Mouse (Mus musculus) forebrain, embryonic 12.5 days (tissue): ENCODE results near the gene Fbxw11. TPM values are rescaled to one million over a fixed set of nuclear protein-coding genes. Genes with fewer than 3 reads are reported as not detected.

ENCODE experiments used
- ATAC-seq: fragments of 200-750 bp; cut with Nextera tagmentation; 2 replicates; pipeline ENCODE4 v1.8.0; 2017; ENCODE audit warnings: moderate TSS enrichment; ENCODE audit not compliant: low FRiP score
- H3K27ac ChIP-seq: fragments of 300-500 bp; sonication (generic); 2 replicates; pipeline ENCODE4 v1.5.1; 2016; ENCODE audit warnings: mild to moderate bottlenecking
- H3K27me3 ChIP-seq: fragments of 300-500 bp; sonication (generic); 2 replicates; pipeline ENCODE4 v1.6.1; 2016; ENCODE audit warnings: mild to moderate bottlenecking
- H3K36me3 ChIP-seq: fragments of 300-500 bp; sonication (generic); replicated peaks from 2 replicates; pipeline ENCODE4 v1.6.1; 2016; ENCODE audit warnings: mild to moderate bottlenecking
- H3K4me1 ChIP-seq: fragments of 300-500 bp; sonication (generic); 2 replicates; pipeline ENCODE4 v1.6.1; 2016
- H3K4me2 ChIP-seq: fragments of 300-500 bp; sonication (generic); 2 replicates; pipeline ENCODE4 v1.6.1; 2016; ENCODE audit warnings: mild to moderate bottlenecking, moderate library complexity
- H3K4me3 ChIP-seq: fragments of 300-500 bp; sonication (generic); replicated peaks from 2 replicates; pipeline ENCODE4 v1.5.1; 2016; ENCODE audit warnings: mild to moderate bottlenecking
- H3K9ac ChIP-seq: fragments of 300-500 bp; sonication (generic); 2 replicates; pipeline ENCODE4 v1.6.1; 2016; ENCODE audit warnings: mild to moderate bottlenecking
- H3K9me3 ChIP-seq: fragments of 300-500 bp; sonication (generic); 2 replicates; pipeline ENCODE4 v1.6.1; 2016
- WGBS: fragments of 180-500 bp; shearing (Covaris S2); methylation state at CpG from one replicate; pipeline ENCODE4 v1.1.7; 2016; 5-methylcytosine and 5-hydroxymethylcytosine counted together
- polyA plus RNA-seq: library from polyadenylated mRNA; unstranded; fragments of >200 nt; fragmentation: Nextera tagmentation; extraction: Ambion mirVana; gene quantifications from 2 replicates; pipeline ENCODE4 v1.2.1, GENCODE M21; 2016

The Fbxw11 gene
- polyA plus RNA-seq, 1 experiment from 2014 or later = 111 TPM

- no peak for ATAC-seq
- 79% methylated on average over 7 of the region's 7 CpGs for WGBS
Measured at GRCm38 (mm10) chr11:32751863-32752594, 109.5 kb downstream of the Fbxw11 start.

DNA sequence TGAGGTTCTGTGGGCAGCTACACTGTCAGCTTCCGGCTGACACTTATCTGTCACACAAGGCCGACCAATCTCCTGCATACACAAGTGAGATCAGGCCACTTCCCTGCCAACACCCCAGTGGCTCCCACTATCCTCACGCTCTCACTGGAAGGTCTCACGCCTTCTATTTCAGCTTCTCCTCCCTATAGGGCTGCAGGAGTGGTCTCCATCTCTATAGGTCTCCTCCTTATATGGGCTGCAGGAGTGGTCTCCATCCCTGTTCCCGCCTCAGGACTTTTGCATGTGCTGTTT, 110.0 kb downstream of the Fbxw11 start:
- ATAC-seq = no peak
- H3K9ac ChIP-seq = no peak overlapping the region
- 77% methylated on average over 5 of the region's 5 CpGs for WGBS

More at GRCm38 (mm10) chr11:32751863-32752594, 109.5 kb downstream of the Fbxw11 start:
- peaks cover 4% of the 10 kb centered on the region for H3K36me3 ChIP-seq
- H3K27ac ChIP-seq = no peak overlapping the region
- H3K9ac ChIP-seq = no peak overlapping the region
- H3K4me2 ChIP-seq = no peak overlapping the region
- no peaks in the 10 kb centered on the region for H3K27me3 ChIP-seq
- H3K4me3 ChIP-seq = no peak overlapping the region
- H3K4me1 ChIP-seq = no peaks in the 10 kb centered on the region
- no peaks in the 10 kb centered on the region for H3K9me3 ChIP-seq

GRCm38 (mm10) chr11:32753358-32753757, 110.8 kb downstream of the Fbxw11 start:
- Histone ChIP-seq H3K27ac (no peak overlapping the region), H3K36me3 (no peaks in the 10 kb centered on the region), H3K27me3 (no peaks in the 10 kb centered on the region), H3K4me1 (no peaks in the 10 kb centered on the region), H3K4me2 (no peak overlapping the region), H3K9me3 (no peaks in the 10 kb centered on the region), H3K9ac (no peak overlapping the region), H3K4me3 (no peak overlapping the region)
- WGBS = 86% methylated on average over 2 of the region's 2 CpGs
- no peak for ATAC-seq

More for the DNA sequence above, 110.0 kb downstream of the Fbxw11 start:
- Histone ChIP-seq H3K9me3 (no peaks in the 10 kb centered on the region), H3K4me1 (no peaks in the 10 kb centered on the region), H3K4me3 (no peak overlapping the region), H3K4me2 (no peak overlapping the region), H3K36me3 (no peaks in the 10 kb centered on the region; the same call in 1 of the 2 replicates), H3K27me3 (no peaks in the 10 kb centered on the region), H3K27ac (no peak overlapping the region)

GRCm38 (mm10) chr11:32762773-32763172, 120.2 kb downstream of the Fbxw11 start:
- WGBS = 80% methylated on average over 3 of the region's 3 CpGs

DNA sequence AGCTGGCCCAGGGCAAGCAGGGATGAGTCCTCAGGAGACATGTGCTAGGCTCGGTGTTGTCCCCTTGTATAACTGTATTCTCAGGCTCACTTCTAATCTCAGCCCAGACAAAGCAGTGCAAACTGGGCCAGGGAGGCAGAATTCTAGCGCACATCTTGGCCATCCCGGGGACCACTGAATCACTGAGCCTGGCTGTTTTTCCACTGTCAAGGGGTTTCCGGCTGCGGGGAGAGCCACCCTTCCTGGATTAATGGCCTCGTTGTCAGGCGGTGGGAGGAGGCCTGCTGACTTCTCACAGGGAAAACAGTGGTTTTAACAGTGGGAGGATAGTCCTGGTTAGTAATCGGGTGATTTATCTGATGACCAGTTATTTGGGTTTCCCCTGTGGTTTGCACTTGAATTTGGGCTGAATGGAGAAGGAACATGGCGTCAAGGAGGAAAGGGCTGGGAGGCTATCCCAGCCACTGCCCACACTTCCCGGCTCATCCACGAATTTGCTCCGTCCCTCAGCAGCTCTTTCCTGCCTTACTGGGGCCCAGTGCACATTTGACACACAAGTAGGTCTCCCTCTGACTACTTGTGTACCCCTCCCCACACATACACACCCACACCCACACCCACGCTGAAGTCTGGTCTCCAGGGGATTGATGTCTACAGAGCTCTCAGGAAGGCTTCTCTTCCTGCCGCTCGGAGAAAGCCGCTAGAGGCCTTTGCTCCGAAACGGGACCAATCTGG, 125.1 kb downstream of the Fbxw11 start:
- H3K27ac ChIP-seq = no peak overlapping the region
- WGBS = 88% methylated on average over 18 of the region's 18 CpGs
- H3K27me3 ChIP-seq = no peaks in the 10 kb centered on the region; the same call in 1 of the 2 replicates
- H3K4me2 ChIP-seq = no peak overlapping the region
- no peaks in the 10 kb centered on the region for H3K4me1 ChIP-seq
- ATAC-seq = no peak
- H3K36me3 ChIP-seq = no peaks in the 10 kb centered on the region
- no peak overlapping the region for H3K9ac ChIP-seq
- no peaks in the 10 kb centered on the region for H3K9me3 ChIP-seq
- no peak overlapping the region for H3K4me3 ChIP-seq

More at GRCm38 (mm10) chr11:32762773-32763172, 120.2 kb downstream of the Fbxw11 start:
- no peak overlapping the region for H3K4me2 ChIP-seq
- H3K9me3 ChIP-seq = no peaks in the 10 kb centered on the region
- H3K9ac ChIP-seq = no peak overlapping the region
- H3K4me3 ChIP-seq = no peak overlapping the region
- H3K27ac ChIP-seq = no peak overlapping the region
- no peaks in the 10 kb centered on the region for H3K4me1 ChIP-seq
- no peaks in the 10 kb centered on the region for H3K27me3 ChIP-seq
- no peaks in the 10 kb centered on the region for H3K36me3 ChIP-seq
- ATAC-seq = no peak

DNA sequence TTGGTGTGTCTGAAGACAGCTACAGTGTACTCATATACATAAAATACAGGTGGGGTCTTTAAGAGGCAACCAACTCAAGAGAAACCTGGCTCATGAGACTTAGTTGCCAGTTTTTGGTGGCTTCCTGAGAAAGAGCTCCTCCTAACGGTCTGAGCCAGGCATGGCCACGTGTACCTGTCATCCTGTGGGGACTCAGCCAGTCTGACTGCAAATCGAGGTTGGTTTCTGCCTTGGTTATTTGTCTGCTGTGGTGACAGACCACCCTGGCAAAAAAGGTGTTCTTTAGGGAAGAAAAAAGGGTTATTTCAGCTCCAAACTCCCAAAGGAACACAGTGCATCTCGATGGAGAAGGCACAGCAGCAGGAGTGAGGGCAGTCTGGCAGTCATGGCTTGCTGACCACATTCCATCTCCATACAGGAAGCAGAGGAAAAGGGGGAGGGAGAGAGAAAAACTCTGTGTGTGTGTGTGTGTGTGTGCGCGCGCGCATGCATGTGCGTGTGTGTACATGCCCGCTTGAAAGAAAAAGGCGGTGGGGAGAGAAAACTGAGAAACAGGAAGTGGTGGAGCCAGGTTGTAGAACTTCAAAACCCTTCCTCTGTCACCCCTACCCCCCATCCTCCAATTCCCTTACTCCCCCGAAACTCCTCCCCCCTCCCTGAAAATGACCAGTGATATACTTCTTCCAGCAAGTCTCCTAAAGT, 126.3 kb downstream of the Fbxw11 start:
- ATAC-seq = no peak
- Histone ChIP-seq H3K27ac (no peak overlapping the region), H3K9ac (no peak overlapping the region), H3K36me3 (no peaks in the 10 kb centered on the region), H3K4me2 (no peak overlapping the region), H3K4me1 (no peaks in the 10 kb centered on the region), H3K9me3 (no peaks in the 10 kb centered on the region), H3K4me3 (no peak overlapping the region), H3K27me3 (no peaks in the 10 kb centered on the region; the same call in 1 of the 2 replicates)
- 86% methylated on average over 12 of the region's 12 CpGs for WGBS

GRCm38 (mm10) chr11:32780747-32781536, 138.4 kb downstream of the Fbxw11 start:
- Histone ChIP-seq H3K27me3 (no peaks in the 10 kb centered on the region), H3K9ac (no peak overlapping the region), H3K4me2 (no peak overlapping the region; the same call in 1 of the 2 replicates), H3K4me1 (peaks cover 11% of the 10 kb centered on the region), H3K9me3 (peaks cover 5% of the 10 kb centered on the region; the same call in 1 of the 2 replicates), H3K4me3 (no peak overlapping the region), H3K36me3 (no peaks in the 10 kb centered on the region), H3K27ac (no peak overlapping the region)
- peak; percentile 36; the same call in 1 of the 2 replicates for ATAC-seq
- WGBS = 61% methylated on average over 11 of the region's 11 CpGs

- Histone ChIP-seq H3K9ac (no peak overlapping the region), H3K4me3 (no peak overlapping the region), H3K9me3 (no peaks in the 10 kb centered on the region), H3K4me2 (no peak overlapping the region), H3K27ac (no peak overlapping the region), H3K4me1 (peaks cover 11% of the 10 kb centered on the region), H3K27me3 (no peaks in the 10 kb centered on the region), H3K36me3 (no peaks in the 10 kb centered on the region)
- no peak for ATAC-seq
- 63% methylated on average over 2 of the region's 2 CpGs for WGBS
Measured at GRCm38 (mm10) chr11:32781633-32782404, 139.3 kb downstream of the Fbxw11 start.

DNA sequence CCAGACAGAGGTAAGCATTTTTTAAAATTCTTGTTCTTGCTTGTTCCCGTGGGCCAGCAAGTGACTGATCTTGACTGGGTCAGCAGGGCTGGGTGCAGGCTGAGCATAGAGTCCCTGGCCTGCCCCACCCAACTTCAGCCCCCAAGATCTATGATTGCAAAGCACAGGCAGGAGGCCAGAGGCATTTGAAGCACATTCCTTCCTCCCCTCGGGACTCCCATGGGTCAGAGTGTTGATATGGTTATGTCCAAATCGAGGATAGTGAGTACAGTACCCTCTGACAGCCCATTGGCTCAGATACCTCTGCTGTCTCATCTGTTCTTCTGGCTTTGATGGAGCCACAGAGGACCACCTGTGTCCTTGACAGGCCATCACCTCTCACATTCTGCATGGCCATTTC, 140.2 kb downstream of the Fbxw11 start:
- Histone ChIP-seq H3K9ac (no peak overlapping the region), H3K4me3 (no peak overlapping the region), H3K27ac (no peak overlapping the region), H3K27me3 (no peaks in the 10 kb centered on the region), H3K4me1 (peaks cover 11% of the 10 kb centered on the region), H3K36me3 (no peaks in the 10 kb centered on the region), H3K4me2 (no peak overlapping the region), H3K9me3 (no peaks in the 10 kb centered on the region)
- 83% methylated on average over 3 of the region's 3 CpGs for WGBS
- no peak for ATAC-seq

DNA sequence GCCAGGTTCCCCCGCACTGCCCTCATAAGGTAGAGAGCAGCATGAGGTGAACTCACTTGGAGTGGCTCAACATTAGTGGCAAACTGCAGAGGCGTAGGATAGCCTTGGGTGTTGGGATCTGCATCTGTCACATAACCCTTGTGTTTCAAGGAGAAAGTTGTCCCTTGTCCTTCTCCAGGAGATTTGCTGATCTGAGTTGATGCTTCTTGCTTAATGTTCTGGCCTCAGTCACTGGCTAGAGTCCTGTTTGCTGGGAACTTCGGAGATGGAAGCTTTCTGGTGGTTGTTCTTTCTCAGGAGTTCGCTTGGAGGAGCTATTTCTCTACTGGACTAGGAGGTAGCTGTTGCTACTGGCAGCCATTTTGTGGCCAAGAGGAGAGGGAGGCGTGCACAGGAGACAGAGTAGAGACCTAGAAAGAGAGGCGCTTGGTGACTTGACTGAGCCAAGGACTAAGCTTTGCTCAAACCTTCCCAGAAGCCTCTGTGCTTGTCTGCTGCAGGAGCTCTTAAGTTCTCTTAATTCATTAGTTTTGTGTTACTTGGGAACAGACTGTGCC, 143.1 kb downstream of the Fbxw11 start:
- Histone ChIP-seq H3K27me3 (no peaks in the 10 kb centered on the region), H3K36me3 (no peaks in the 10 kb centered on the region)
- WGBS = 91% methylated on average over 6 of the region's 6 CpGs

DNA sequence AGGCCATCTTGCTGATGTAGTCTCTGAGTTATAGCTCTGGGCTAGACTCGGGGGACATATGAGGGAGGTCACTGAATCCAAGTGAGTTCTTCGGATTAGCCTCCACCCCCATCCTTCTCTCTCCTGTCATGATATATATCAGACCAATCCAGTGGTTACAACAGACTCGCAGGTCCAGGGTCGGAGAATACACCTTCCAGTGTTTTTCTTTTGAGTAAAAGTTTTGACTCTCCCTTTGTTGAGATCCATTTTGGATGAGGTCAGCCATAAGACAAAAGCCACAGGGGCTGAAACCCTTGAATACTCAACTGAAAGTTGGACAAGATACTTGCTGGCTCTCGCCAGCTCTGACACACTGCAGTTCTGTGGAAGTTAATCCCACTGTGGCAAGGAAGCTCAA, 143.7 kb downstream of the Fbxw11 start:
- no peaks in the 10 kb centered on the region for H3K9me3 ChIP-seq
- 87% methylated on average over 5 of the region's 5 CpGs for WGBS
- H3K4me3 ChIP-seq = no peak overlapping the region
- no peak overlapping the region for H3K9ac ChIP-seq
- H3K4me2 ChIP-seq = no peak overlapping the region
- no peak for ATAC-seq
- H3K27ac ChIP-seq = no peak overlapping the region
- no peaks in the 10 kb centered on the region for H3K27me3 ChIP-seq
- H3K4me1 ChIP-seq = peaks cover 3% of the 10 kb centered on the region; the same call in 1 of the 2 replicates
- no peaks in the 10 kb centered on the region for H3K36me3 ChIP-seq

More for the DNA sequence above, 143.1 kb downstream of the Fbxw11 start:
- Histone ChIP-seq H3K9ac (no peak overlapping the region), H3K4me2 (no peak overlapping the region), H3K4me3 (no peak overlapping the region), H3K27ac (no peak overlapping the region), H3K9me3 (no peaks in the 10 kb centered on the region), H3K4me1 (peaks cover 8% of the 10 kb centered on the region)
- ATAC-seq = no peak
